7 mouse cellular contexts compared by ENCODE assay signal in the genomic region with DNA sequence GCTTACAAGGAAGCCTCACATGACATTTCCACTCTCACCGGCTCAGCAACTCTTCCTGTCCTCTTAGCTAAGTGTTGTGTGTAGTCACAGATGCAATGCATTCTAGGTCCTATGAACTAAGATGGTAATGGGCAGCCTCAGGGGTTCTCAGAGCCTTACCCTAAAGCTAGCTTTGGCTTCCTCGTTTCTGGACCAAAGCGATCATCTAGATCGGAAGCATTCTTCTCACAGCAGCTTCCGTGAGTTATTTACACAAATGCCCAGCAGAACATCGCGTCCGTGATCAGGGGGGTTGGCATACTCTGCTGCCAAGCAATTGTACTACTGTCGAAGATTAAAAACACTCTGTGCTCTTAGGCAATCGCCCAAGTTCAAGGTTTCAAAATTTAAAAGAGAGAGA. TPM values are rescaled to one million over a fixed set of nuclear protein-coding genes. Genes with fewer than 3 reads are reported as not detected.
A peak's percentile ranks its signal among the peaks of the same experiment; 100 is the strongest.
DNase-seq lines count a peak whose midpoint lies in the region; ATAC-seq and TF ChIP-seq lines count a peak whose summit lies in the region.

No protein-coding gene starts in this region.

- H3K27me3 ChIP-seq in forebrain, postnatal 0 days (ENCODE audit: insufficient read depth, low read length) = no peaks in the 10 kb centered on the region
- no peaks in the 10 kb centered on the region for H3K27me3 ChIP-seq in lung, embryonic 14.5 days (ENCODE audit: insufficient read depth, low read length)

- DNase-seq in urinary bladder, postnatal 36 days (ENCODE audit: low spot score in 2 of 2) = peak; percentile 11 to 66
- DNase-seq in urinary bladder, postnatal 10 days (ENCODE audit: low spot score) = no peak
- DNase-seq in forebrain, postnatal 0 days = peak; percentile 12
- peak; percentile 47 for DNase-seq in induced T-regulatory cell, adult 2 months (ENCODE audit: low read depth)
- DNase-seq in lung, embryonic 14.5 days = peak; percentile 34
- DNase-seq in retina, postnatal 1 day = peak; percentile 17
- DNase-seq in right cerebral cortex, postnatal 25 days = no peak

- H3K9ac ChIP-seq in forebrain, postnatal 0 days = peak overlapping the region; percentile 51; the same call in 1 of the 2 replicates
- H3K9ac ChIP-seq in lung, embryonic 14.5 days = peak overlapping the region; percentile 45

- peak overlapping the region; percentile 79 for H3K4me2 ChIP-seq in forebrain, postnatal 0 days (ENCODE audit: low read depth)
- peak overlapping the region; percentile 84 for H3K4me2 ChIP-seq in lung, embryonic 14.5 days

- no peak for ATAC-seq in forebrain, postnatal 0 days
- ATAC-seq in lung, embryonic 14.5 days (ENCODE audit: insufficient read depth) = no peak

- H3K36me3 ChIP-seq in forebrain, postnatal 0 days (ENCODE audit: insufficient read depth) = no peaks in the 10 kb centered on the region
- H3K36me3 ChIP-seq in lung, embryonic 14.5 days (ENCODE audit: insufficient read depth) = no peaks in the 10 kb centered on the region

- H3K4me3 ChIP-seq in forebrain, postnatal 0 days (ENCODE audit: low read depth, low read length) = peak overlapping the region; percentile 50
- peak overlapping the region; percentile 39 for H3K4me3 ChIP-seq in lung, embryonic 14.5 days (ENCODE audit: low read depth, low read length)

- 21% methylated on average over 10 of the region's 10 CpGs for WGBS in forebrain, postnatal 0 days
- 8% methylated on average over 10 of the region's 10 CpGs for WGBS in lung, embryonic 14.5 days

- H3K27ac ChIP-seq in forebrain, postnatal 0 days (ENCODE audit: low read depth, low read length) = no peak overlapping the region
- no peak overlapping the region for H3K27ac ChIP-seq in lung, embryonic 14.5 days (ENCODE audit: low read depth)

- H3K9me3 ChIP-seq in forebrain, postnatal 0 days (ENCODE audit: low read length) = no peaks in the 10 kb centered on the region
- H3K9me3 ChIP-seq in lung, embryonic 14.5 days (ENCODE audit: low read depth, low read length) = no peaks in the 10 kb centered on the region

- H3K4me1 ChIP-seq in forebrain, postnatal 0 days (ENCODE audit: insufficient read depth) = no peaks in the 10 kb centered on the region
- H3K4me1 ChIP-seq in lung, embryonic 14.5 days (ENCODE audit: insufficient read depth) = no peaks in the 10 kb centered on the region; the same call in 1 of the 2 replicates

- no peak for TF ChIP-seq CTCF in forebrain, postnatal 0 days (IDR thresholded peaks at IDR 0.05; ENCODE audit: low read depth)
- no peak for TF ChIP-seq CTCF in lung, embryonic 14.5 days (IDR thresholded peaks at IDR 0.05; ENCODE audit: low read depth)

RNA-seq across cellular contexts. Expression of a gene that starts 19.1 kb away (rescaled TPM):
- total RNA-seq in forebrain, postnatal 0 days (2014; rRNA removed) = 19.2 and 22.5 TPM in 2 replicates
- 21.0 and 28.9 TPM in 2 replicates for polyA plus RNA-seq in forebrain, postnatal 0 days (2015; fragmentation: Nextera tagmentation; extraction: Ambion mirVana)
- 28.8 and 30.0 TPM in 2 replicates for polyA plus RNA-seq in lung, embryonic 14.5 days (2014; fragmentation: Nextera tagmentation; extraction: Ambion mirVana)

Comparison
In these comparisons a context has a peak if more than half of its experiments do, and no peak if none do; other contexts are left out.
1. DNase-seq: peak in urinary bladder, postnatal 36 days (2 of 2), forebrain, postnatal 0 days (single experiment), induced T-regulatory cell, adult 2 months (single experiment), lung, embryonic 14.5 days (single experiment) and retina, postnatal 1 day (single experiment); none in urinary bladder, postnatal 10 days (single experiment) and right cerebral cortex, postnatal 25 days (single experiment).